Mouse (Mus musculus): ENCODE measurements at regions not wholly inside any gene's neighbourhood (a gene's known extent, or its start where the extent isn't known, plus 50 kb on each side); places are given as distances from the start of the nearest gene placed in this dataset.

DNA sequence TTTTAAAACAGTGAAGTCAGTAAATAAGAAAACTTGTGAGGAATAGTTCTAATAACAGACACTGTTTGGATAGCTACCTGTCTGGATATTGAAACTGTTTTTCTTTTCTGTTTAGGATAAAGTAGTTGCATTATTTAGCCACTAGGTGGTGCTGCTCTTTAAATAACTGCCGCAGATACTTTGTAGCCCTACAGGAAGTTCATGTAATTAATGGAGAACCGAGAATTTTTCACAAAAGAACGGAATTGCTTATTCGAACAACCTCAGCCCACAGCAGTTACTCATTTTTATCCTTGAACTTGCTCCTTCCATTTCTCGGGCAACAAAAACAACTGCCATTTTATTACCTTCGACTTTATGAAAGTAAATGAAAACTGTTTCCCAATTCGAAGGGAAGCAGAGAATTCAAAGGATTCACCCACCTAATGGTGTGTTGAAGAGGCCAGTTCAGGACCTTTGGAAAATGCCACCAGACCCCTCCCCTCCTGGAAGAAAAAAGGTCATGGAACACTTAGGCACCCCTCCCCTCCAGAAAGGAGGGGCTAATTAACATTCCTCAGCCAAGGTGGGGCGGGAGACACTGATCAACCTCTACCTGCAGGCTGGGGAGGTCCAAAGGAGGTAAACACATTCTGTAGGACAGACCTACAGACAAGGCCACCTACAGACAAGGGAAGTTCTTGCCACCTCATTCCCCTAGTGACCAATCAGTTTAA, 1029.6 kb downstream of the 9330182O14Rik start:
- WGBS, result 14% methylated on average over 8 of the region's 8 CpGs
- ATAC-seq (ENCODE audit: low FRiP score, low read depth) (peak; percentile 70), DNase-seq (ENCODE audit: low spot score) (peak; percentile 88)
- Histone ChIP-seq H3K27me3 (ENCODE audit: control insufficient read depth, insufficient read depth, low read length) (no peaks in the 10 kb centered on the region), H3K4me2 (replicated peaks; ENCODE audit: low read depth, low read length, severe bottlenecking) (peak overlapping the region; percentile 45), H3K4me3 (replicated peaks; ENCODE audit: low read length) (peak overlapping the region; percentile 32), H3K9ac (ENCODE audit: low read depth, low read length, severe bottlenecking) (no peak overlapping the region), H3K27ac (replicated peaks; ENCODE audit: low read depth, low read length) (no peak overlapping the region), H3K9me3 (ENCODE audit: control insufficient read depth, low read length) (no peaks in the 10 kb centered on the region), H3K36me3 (ENCODE audit: control insufficient read depth, insufficient read depth, low read length) (no peaks in the 10 kb centered on the region), H3K4me1 (ENCODE audit: control insufficient read depth, insufficient read depth, low read length) (no peaks in the 10 kb centered on the region)
- no peak for TF ChIP-seq POLR2A (IDR thresholded peaks at IDR 0.05; ENCODE audit: borderline replicate concordance, extremely low read depth, insufficient read depth, insufficient read length)

DNA sequence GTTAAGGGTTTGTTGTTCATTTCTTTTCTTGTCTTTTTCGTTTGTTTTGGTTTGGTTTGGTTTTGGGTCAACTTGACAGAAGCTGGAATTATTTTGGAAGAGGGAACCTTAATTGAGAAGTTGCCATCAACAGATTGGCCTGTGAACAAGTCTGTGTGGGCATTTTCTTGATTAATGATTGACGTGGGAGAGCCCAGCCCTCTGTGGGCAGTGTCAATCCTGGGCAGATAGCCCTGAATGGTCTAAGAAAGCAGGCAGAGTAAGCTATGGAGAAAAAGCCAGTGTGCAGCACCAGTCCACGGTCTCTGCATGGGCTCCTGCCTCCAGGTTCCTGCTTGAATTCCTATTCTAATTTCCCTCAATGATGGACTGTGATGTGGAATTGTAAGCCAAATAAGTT, 1031.4 kb downstream of the 9330182O14Rik start:
- Histone ChIP-seq H3K4me3 (replicated peaks; ENCODE audit: low read length) (no peak overlapping the region), H3K4me1 (ENCODE audit: control insufficient read depth, insufficient read depth, low read length) (no peaks in the 10 kb centered on the region), H3K27me3 (ENCODE audit: control insufficient read depth, insufficient read depth, low read length) (no peaks in the 10 kb centered on the region), H3K36me3 (ENCODE audit: control insufficient read depth, insufficient read depth, low read length) (no peaks in the 10 kb centered on the region), H3K9ac (ENCODE audit: low read depth, low read length, severe bottlenecking) (no peak overlapping the region), H3K9me3 (ENCODE audit: control insufficient read depth, low read length) (no peaks in the 10 kb centered on the region), H3K27ac (replicated peaks; ENCODE audit: low read depth, low read length) (no peak overlapping the region), H3K4me2 (replicated peaks; ENCODE audit: low read depth, low read length, severe bottlenecking) (no peak overlapping the region)
- ATAC-seq (ENCODE audit: low FRiP score, low read depth) (no peak), DNase-seq (ENCODE audit: low spot score) (no peak)
- no peak for TF ChIP-seq POLR2A (IDR thresholded peaks at IDR 0.05; ENCODE audit: borderline replicate concordance, extremely low read depth, insufficient read depth, insufficient read length)
- WGBS, result 86% methylated on average over 3 of the region's 3 CpGs

DNA sequence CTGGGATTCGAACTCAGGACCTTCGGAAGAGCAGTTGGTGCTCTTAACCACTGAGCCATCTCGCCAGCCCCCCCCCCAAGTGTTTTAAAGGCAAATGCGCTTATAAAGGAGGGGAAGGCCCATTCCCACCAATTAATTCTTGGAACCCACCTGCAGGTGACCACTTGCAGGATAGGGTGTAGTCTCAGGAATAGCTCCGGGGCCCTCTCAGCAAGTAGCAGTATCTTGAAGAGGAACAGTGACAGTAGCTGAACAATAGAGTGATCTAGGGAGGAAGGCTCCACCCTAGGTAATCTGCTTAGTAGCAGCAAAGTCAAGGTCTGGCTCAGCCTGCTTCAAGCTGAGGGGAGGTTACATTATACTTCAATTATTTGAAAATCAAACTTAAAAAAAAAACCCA, 1056.6 kb downstream of the 9330182O14Rik start:
- 87% methylated on average over 5 of the region's 5 CpGs for WGBS
- Histone ChIP-seq H3K9me3 (ENCODE audit: control insufficient read depth, low read length) (no peaks in the 10 kb centered on the region), H3K27me3 (ENCODE audit: control insufficient read depth, insufficient read depth, low read length) (no peaks in the 10 kb centered on the region), H3K4me3 (replicated peaks; ENCODE audit: low read length) (no peak overlapping the region), H3K36me3 (ENCODE audit: control insufficient read depth, insufficient read depth, low read length) (no peaks in the 10 kb centered on the region), H3K4me2 (replicated peaks; ENCODE audit: low read depth, low read length, severe bottlenecking) (no peak overlapping the region), H3K9ac (ENCODE audit: low read depth, low read length, severe bottlenecking) (no peak overlapping the region), H3K4me1 (ENCODE audit: control insufficient read depth, insufficient read depth, low read length) (no peaks in the 10 kb centered on the region), H3K27ac (replicated peaks; ENCODE audit: low read depth, low read length) (no peak overlapping the region)
- no peak for TF ChIP-seq POLR2A (IDR thresholded peaks at IDR 0.05; ENCODE audit: borderline replicate concordance, extremely low read depth, insufficient read depth, insufficient read length)
- DNase-seq (ENCODE audit: low spot score) (no peak), ATAC-seq (ENCODE audit: low FRiP score, low read depth) (no peak)

DNA sequence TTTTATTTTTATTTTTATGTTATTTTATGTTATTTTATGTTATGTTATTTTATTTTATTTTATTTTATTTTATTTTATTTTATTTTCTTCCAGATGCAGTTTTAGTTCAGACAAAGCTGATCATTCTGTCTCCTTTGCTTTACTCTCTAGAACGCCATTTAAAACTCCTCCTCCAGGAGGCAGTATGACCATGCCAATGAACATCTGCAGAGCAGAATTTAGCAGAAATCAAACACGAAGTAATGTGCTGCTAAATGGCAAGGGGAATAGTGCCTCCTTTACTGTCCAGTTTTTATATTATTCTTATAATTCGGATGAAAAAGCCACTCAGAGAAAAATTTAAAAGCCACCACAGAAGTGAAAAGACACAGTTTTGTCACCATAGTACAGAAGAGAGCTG, 1059.1 kb downstream of the 9330182O14Rik start:
- peak; percentile 30 for DNase-seq (ENCODE audit: low spot score)
- WGBS, result 19% methylated on average over 3 of the region's 3 CpGs

DNA sequence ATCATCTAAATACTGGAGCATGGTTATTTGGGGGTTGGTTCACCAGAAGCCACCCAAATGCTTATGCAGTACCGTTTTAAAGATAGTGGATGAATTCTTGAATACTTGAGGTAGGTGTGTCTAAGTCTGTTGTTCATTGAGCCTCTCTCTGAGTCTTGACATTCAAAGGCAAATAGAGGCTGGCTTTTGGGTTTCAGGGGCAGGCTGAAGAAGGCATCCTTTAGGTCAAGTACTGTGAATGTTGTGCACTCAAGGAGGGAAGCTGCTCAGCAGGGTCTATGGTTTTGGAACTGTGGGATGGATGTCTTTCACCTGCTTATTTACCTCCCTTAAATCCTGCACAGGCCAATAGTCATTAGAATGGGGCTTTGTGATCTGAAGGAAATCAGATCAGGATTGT, 1089.6 kb downstream of the 9330182O14Rik start:
- no peak for ATAC-seq (ENCODE audit: low FRiP score, low read depth)
- Histone ChIP-seq H3K27me3 (ENCODE audit: control insufficient read depth, insufficient read depth, low read length) (no peaks in the 10 kb centered on the region), H3K27ac (replicated peaks; ENCODE audit: low read depth, low read length) (no peak overlapping the region), H3K9ac (ENCODE audit: low read depth, low read length, severe bottlenecking) (no peak overlapping the region), H3K4me2 (replicated peaks; ENCODE audit: low read depth, low read length, severe bottlenecking) (no peak overlapping the region), H3K4me3 (replicated peaks; ENCODE audit: low read length) (no peak overlapping the region), H3K36me3 (ENCODE audit: control insufficient read depth, insufficient read depth, low read length) (no peaks in the 10 kb centered on the region), H3K4me1 (ENCODE audit: control insufficient read depth, insufficient read depth, low read length) (no peaks in the 10 kb centered on the region), H3K9me3 (ENCODE audit: control insufficient read depth, low read length) (no peaks in the 10 kb centered on the region)
- WGBS, result 83% methylated on average over 1 of the region's 1 CpGs
- no peak for TF ChIP-seq POLR2A (IDR thresholded peaks at IDR 0.05; ENCODE audit: borderline replicate concordance, extremely low read depth, insufficient read depth, insufficient read length)
- DNase-seq (ENCODE audit: low spot score), result no peak

More for the DNA sequence above, 1059.1 kb downstream of the 9330182O14Rik start:
- no peak overlapping the region for H3K4me3 ChIP-seq (replicated peaks; ENCODE audit: low read length)
- H3K36me3 ChIP-seq (ENCODE audit: control insufficient read depth, insufficient read depth, low read length), result no peaks in the 10 kb centered on the region
- H3K9ac ChIP-seq (ENCODE audit: low read depth, low read length, severe bottlenecking), result no peak overlapping the region
- H3K4me1 ChIP-seq (ENCODE audit: control insufficient read depth, insufficient read depth, low read length), result no peaks in the 10 kb centered on the region
- H3K4me2 ChIP-seq (replicated peaks; ENCODE audit: low read depth, low read length, severe bottlenecking), result no peak overlapping the region
- no peak overlapping the region for H3K27ac ChIP-seq (replicated peaks; ENCODE audit: low read depth, low read length)
- no peak for ATAC-seq (ENCODE audit: low FRiP score, low read depth)
- H3K9me3 ChIP-seq (ENCODE audit: control insufficient read depth, low read length), result no peaks in the 10 kb centered on the region
- no peak for TF ChIP-seq POLR2A (IDR thresholded peaks at IDR 0.05; ENCODE audit: borderline replicate concordance, extremely low read depth, insufficient read depth, insufficient read length)
- H3K27me3 ChIP-seq (ENCODE audit: control insufficient read depth, insufficient read depth, low read length), result no peaks in the 10 kb centered on the region
